Mouse (Mus musculus): ENCODE results near the gene Fgf6.
A peak's percentile ranks its signal among the peaks of the same experiment; 100 is the strongest.

Fgf6 gene

DNA sequence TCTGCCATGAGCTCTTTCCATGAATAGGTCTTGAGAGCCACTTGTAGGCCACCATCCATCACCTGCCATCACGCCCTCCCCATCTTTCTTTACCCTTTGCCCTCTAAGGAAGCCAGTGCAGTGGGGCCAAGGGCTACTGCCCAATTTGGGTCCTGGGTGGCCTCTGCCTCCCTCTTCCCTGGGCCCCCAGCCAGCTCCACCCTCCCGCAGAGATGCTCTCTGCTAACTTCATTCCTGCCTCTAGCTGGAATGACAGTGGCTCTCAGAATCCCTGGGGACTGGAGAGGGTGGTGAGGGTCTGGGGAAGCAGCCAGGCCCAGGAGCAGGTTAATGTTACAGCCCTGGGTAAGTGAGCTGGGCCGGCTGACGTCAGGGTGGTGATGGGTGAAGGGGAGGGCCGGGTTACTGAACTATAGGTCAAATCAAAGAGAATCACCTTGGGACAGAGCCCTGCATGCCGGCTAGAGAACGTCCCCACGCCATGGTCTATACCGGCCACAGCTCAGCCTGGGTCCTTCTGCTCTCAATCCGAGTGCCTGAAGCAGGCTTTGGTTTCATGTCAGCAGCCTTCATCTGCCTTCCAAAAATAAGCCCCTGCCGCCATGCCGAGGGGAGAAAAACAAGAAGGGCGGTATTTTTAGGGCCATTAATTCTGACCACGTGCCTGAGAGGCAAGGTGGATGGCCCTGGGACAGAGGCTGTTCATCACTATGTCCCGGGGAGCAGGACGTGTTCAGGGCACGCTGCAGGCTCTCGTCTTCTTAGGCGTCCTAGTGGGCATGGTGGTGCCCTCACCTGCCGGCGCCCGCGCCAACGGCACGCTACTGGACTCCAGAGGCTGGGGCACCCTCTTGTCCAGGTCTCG is at the start of gene Fgf6:
Fgf6 (plus strand) TSS at position 681 of the 865 bp plus-strand sequence.
- peak; percentile 85 for DNase-seq (ENCODE audit: low read depth, low spot score)

DNA sequence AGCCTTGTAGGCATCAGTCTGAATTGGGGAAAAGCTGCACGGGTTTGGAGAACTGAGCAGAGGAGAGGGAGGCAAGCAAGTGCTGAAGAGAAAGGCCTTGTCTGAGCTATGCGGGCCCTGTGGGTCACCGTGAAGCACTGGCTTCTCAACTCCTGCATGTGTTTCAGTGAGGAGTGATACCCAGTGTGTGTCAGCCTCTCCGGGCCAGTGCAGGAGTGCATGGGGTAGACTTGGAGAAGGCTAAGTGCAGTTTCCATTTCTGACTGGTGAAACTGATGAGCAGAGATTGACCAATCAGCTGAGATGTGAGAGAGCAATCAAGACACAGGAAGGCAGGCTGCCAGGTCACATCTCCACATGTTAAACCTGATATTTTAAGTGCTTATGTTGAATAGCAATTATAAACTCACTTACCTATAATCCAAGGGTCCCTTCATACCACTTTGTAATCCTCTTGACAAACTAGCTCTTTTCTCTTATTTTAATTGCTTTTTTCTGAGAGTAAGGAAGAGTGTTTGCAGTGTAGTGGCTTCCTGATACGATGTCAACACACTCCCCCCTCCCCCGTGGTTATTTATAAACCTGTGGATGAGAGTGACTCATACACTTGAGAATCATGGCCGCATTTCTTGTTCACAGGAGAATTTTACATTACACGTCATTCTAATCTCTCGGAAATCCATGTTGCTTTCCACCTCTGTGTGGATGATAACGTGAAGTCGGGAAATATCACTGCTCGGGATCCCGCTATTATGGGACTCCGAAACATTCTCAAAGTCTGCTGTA is 49.0 kb upstream of the Fgf6 start:
- peak; percentile 43 for DNase-seq (ENCODE audit: low read depth, low spot score)

DNA sequence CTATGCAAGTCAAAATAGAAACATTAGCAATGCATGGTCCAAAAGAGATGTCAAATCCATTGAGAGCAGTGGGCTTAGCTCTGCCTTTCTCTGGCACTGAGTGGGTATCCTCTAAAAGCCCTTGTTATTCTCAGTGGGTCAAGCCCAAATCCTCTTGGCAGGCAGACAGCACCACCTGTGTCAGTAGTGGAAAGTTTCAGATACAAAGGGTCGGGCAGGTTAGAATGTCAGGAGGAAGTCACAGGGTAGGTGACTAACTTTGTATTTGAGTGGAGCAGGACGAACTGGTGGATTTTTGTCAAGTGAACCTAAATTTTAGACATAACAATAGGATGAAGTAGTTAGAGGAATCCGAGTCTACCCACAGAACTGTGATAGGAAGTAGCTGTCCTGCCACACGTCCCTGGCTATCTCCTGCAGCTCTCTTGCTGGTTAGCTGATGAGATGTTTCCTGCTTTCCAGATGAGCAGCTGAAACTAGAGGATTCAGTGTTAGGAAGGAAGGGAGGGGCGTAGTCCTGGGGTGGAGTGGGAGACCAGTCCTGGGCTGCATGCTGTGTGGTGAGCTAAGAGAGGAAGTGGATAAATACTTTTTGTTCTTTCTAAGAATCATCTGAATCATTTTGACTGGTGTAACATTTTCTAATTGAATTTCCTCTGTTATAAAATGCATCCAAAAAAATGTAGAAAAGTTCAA is 33.7 kb upstream of the Fgf6 start:
- no peak for DNase-seq (ENCODE audit: low read depth, low spot score)

GRCm38 (mm10) chr6:126993676-126994075 is 21.7 kb upstream of the Fgf6 start:
- DNase-seq (ENCODE audit: low read depth, low spot score) = no peak

DNA sequence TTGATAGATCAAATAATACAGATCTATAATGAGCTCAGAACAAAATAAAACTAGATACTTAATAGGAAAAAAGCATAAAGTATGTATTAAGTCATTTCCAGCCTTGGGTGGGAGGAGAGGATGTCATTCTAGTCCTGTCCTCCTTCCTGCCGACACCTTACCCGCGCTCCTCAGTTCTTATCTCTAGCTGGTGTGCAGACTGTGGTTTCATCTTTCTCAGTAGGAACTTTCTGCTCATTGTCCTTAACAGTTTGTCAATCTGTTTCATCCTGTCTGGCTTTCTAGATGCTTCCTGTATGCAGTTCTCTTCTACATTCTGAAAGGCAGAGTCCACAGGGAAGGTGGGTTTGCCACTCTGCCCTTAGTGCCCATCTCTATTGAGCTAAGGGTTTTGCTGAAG is 19.9 kb upstream of the Fgf6 start:
- DNase-seq (ENCODE audit: low read depth, low spot score) = no peak

GRCm38 (mm10) chr6:126996399-126996798 is 19.0 kb upstream of the Fgf6 start:
- DNase-seq (ENCODE audit: low read depth, low spot score) = no peak

GRCm38 (mm10) chr6:127005646-127006045 is 9.7 kb upstream of the Fgf6 start:
- DNase-seq (ENCODE audit: low read depth, low spot score) = no peak

GRCm38 (mm10) chr6:127006551-127006950 is 8.8 kb upstream of the Fgf6 start:
- DNase-seq (ENCODE audit: low read depth, low spot score) = no peak

DNA sequence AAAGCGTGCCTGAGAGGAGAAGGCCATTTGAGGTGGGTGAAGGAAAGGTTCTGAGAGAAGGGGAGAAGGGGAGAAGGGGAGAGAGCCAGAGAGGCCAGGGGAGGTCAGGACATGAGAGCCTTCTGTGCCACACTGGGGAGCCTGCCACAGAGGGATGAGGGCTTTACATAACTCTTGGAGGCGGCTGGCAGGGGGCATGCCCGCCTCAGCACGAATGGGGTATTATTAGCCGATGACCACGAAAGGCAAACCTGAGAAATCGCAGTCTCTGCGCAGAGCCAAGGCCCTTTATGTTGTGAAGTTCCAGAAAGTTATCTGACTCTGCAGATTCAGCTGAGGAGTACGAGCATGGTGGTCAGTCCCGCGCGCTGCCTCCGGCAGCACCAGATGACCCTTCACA is 5.4 kb upstream of the Fgf6 start:
- DNase-seq (ENCODE audit: low read depth, low spot score) = peak; percentile 77

DNA sequence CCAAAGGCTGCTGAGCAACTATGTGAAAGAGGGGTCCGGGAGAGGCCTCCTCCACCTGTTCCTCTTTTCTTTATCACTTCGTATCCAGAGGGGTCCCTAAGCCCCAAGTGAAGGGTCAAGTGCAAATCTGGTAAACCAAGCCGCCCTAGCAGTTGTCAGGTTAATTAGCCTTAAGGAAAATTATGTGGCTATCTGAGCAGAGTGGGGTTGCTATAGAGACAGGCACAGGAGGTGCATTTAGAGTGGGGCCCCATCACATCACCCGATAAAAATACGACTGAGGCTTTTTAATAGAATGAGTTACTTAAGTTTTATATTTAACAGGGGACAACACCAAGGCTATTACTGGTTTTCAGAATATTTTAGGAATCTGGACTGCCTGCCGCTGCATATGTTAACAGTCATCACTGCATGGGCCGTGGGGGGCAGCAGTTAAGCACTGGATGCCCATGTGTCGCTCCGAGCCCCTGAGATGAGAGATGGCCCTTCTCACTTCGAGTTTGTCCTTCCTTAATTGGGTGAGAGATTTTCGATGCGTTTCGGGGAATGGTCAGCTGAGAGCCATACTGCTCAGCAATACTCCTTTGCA is 3.3 kb upstream of the Fgf6 start:
- no peak for DNase-seq (ENCODE audit: low read depth, low spot score)

GRCm38 (mm10) chr6:127019254-127019653 is 3.9 kb downstream of the Fgf6 start:
- no peak for DNase-seq (ENCODE audit: low read depth, low spot score)

GRCm38 (mm10) chr6:127020431-127020830 is 5.0 kb downstream of the Fgf6 start:
- DNase-seq (ENCODE audit: low read depth, low spot score) = no peak

DNA sequence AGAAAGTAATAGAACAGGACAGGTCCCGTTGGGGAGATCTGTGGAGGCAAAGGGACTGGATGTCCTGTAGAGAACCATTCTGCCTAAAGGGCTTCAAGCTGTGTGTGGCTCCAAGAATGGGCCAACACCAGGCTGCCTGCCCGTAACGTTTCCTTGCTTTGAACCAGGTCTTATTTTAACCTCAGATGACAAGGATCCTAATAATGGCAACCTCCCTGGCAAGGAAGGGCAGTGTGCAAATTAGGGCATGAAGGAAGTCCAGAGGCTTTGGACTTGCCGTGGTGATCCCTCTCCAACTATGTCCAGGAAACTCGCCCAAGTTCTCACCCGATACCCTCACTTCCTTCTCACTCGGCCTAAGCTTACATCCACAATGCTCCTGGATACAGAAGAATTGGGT is 9.4 kb downstream of the Fgf6 start:
- DNase-seq (ENCODE audit: low read depth, low spot score) = peak; percentile 83

DNA sequence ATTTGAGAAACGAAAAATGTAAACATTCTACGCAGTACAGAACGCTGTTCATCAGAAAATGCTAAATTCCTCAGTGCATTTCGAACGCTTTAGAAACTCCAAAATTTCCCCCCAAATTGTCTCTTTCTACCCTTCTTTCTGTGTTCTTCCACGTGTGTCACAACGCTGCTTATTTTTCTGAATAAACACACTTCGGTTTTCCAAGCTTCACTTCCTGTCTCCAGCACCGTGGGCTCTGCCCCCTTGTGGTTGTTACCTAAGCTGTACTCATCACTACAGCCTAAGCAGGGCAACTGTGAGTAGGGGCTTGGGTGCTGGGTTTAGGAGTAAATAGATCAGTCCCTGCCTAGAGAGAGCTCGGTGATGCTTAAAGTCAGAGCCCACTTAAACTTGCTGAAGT is 19.4 kb downstream of the Fgf6 start:
- DNase-seq (ENCODE audit: low read depth, low spot score) = peak; percentile 18

- no peak for DNase-seq (ENCODE audit: low read depth, low spot score)
Measured at GRCm38 (mm10) chr6:127044909-127045308, 29.5 kb downstream of the Fgf6 start.

DNA sequence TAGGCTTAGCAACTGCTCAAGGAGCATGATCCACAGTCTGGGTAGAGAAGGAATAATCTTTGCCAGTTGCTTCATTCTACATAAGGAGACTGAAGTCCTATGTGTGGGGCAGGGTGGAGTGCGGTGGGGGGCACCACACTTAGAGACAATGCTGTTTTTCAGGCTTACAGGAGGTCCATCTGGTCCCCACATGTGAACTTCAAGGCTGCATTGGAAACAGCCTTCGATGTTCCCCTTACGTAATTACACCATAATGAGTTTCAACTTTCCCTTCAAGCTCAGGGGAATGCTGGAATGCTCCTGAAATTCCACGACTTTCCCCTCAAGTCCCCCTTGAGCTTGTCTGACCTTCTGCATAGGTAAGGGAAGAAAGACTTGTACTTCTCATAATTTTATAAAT is 35.5 kb downstream of the Fgf6 start:
- DNase-seq (ENCODE audit: low read depth, low spot score) = no peak

GRCm38 (mm10) chr6:127056990-127057588 is 41.7 kb downstream of the Fgf6 start:
- DNase-seq (ENCODE audit: low read depth, low spot score) = no peak

GRCm38 (mm10) chr6:127059975-127060374 is 44.6 kb downstream of the Fgf6 start:
- no peak for DNase-seq (ENCODE audit: low read depth, low spot score)

- no peak for DNase-seq (ENCODE audit: low read depth, low spot score)
Measured at GRCm38 (mm10) chr6:127063915-127064314, 48.5 kb downstream of the Fgf6 start.

DNA sequence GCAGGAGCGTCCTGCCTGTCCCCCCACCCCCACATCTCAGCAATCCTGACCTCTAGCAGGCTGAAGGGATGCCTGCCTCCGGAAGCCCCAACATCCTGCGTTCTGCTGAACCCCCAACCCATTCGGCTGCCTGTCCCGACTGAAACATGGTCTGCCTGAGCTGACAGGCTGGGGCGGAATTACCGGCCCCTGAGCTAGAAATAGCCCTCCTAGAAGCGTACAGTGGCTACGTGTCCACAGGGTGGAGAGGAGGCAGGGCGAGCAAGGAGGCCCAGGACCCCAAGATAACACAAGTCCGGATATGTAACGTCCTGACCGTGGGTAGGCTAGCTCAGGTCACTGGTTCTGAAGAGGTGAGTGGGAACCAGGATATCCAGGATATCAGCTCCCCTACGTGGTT is 49.4 kb downstream of the Fgf6 start:
- DNase-seq (ENCODE audit: low read depth, low spot score) = no peak

GRCm38 (mm10) chr6:127072817-127073216 is 57.4 kb downstream of the Fgf6 start, which contains the start of gene Fgf23:
Gene Fgf23, plus strand, starts transcription at chr6:127072902.
- DNase-seq (ENCODE audit: low read depth, low spot score) = no peak

Measured in skeletal muscle tissue, adult 2 months (tissue).